Mouse (Mus musculus) bone marrow, adult 2 months (tissue): ENCODE data around the gene Fes. TPM values are rescaled to one million over a fixed set of nuclear protein-coding genes. Genes with fewer than 3 reads are reported as not detected.

Experiments
- H3K27ac ChIP-seq: fragments of 200-500 bp; 2 replicates; pipeline ENCODE4 v1.5.1; 2012; ENCODE audit warnings: low read depth, mild to moderate bottlenecking, control low read depth, inconsistent platforms, low read length; ENCODE audit not compliant: control insufficient read depth, poor library complexity, insufficient read depth
- H3K4me1 ChIP-seq: fragments of 200-500 bp; 2 replicates; pipeline ENCODE4 v1.6.1; 2011; ENCODE audit warnings: low read length; ENCODE audit not compliant: control insufficient read depth, insufficient read depth
- H3K4me3 ChIP-seq: fragments of 200-500 bp; replicated peaks from 2 replicates; pipeline ENCODE3; 2011; ENCODE audit warnings: mild to moderate bottlenecking, low read depth, low read length, control low read depth; ENCODE audit not compliant: control insufficient read depth
- CTCF ChIP-seq: fragments of 200-500 bp; IDR thresholded peaks from 2 replicates; pipeline ENCODE4 v1.5.1; 2011; ENCODE audit warnings: low read length, control low read depth; ENCODE audit not compliant: control insufficient read depth, insufficient read depth
- POLR2A ChIP-seq: fragments of 200-500 bp; IDR thresholded peaks from 2 replicates; pipeline ENCODE4 v1.6.1; 2011; ENCODE audit warnings: low read depth, mild to moderate bottlenecking, control low read depth, low read length, borderline replicate concordance; ENCODE audit not compliant: control insufficient read depth
- WGBS: fragments of 180-500 bp; shearing (Covaris S2); methylation state at CpG from one replicate; pipeline ENCODE4 v1.1.7; 2018; 5-methylcytosine and 5-hydroxymethylcytosine counted together
- polyA plus RNA-seq: library from polyadenylated mRNA; stranded (reverse); fragments of >200 nt; gene quantifications from 2 replicates; pipeline ENCODE4 v1.2.4, GENCODE M21; 2011; ENCODE audit warnings: low replicate concordance; ENCODE audit not compliant: missing spikeins, insufficient read depth, insufficient read length

Fes gene
- polyA plus RNA-seq, 1 experiment, result 311 TPM

- Histone ChIP-seq H3K27ac (no peak overlapping the region), H3K4me1 (no peaks in the 10 kb centered on the region; the same call in 1 of the 2 replicates), H3K4me3 (no peak overlapping the region)
- WGBS, result 77% methylated on average over 4 of the region's 4 CpGs
- TF ChIP-seq CTCF, result no peak
- no peak for TF ChIP-seq POLR2A
Observed at GRCm38 (mm10) chr7:80394600-80394999, 6.9 kb upstream of the Fes start.

DNA sequence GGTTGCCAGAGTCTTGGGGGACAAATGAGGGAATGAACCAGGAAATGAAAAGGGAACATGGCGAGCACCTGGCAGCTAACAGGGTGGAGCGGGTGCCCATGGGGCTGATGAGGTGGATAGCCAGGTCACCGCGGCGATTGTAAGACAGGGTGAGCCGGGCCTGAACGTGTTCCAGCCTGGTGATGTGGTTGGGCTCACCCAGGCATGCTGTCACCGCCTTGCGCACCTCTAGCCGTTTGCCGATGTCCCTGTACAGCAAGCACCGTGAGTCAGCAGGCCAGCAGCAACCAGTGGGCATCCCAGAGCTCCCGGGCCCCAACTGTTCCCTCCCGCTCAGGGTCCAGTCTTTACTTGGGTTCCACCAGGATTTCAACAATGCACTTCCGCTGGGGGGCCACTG, 4.4 kb upstream of the Fes start:
- Histone ChIP-seq H3K4me3 (no peak overlapping the region), H3K27ac (no peak overlapping the region), H3K4me1 (no peaks in the 10 kb centered on the region)
- TF ChIP-seq POLR2A, result 0 out of 2 replicates have a peak, but pooled peaks have one; percentile 18
- TF ChIP-seq CTCF, result no peak
- 95% methylated on average over 15 of the region's 15 CpGs for WGBS

DNA sequence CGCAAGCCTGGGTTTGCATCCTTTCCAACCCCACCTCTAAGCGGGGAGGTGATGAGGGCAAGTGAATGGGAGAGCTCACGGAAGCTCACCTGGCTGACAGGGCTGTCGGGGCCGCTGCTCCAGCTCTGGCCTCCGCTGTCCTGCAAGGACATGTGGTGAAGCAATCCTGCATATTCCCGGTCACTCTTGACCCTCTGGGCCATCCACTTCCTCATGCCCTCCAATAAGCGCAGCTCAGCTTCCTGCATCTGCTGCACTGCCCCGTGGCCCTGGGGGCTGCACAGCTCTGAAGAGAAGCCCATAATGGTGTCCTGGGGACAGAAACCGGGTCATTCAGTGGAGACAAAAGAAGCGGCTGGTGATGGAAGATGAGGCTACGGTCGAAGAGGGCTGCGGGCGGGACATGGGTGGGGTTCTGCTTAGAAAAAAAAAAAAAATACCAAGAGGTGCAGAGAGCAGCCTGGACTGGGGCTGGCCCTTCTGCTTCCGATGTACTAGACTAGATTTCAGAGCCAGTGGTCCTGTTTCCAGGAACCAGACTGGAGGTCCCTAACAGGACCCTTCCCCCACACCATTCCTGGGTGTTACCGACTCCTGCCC, 613 bp downstream of the Fes start:
- peak overlapping the region; percentile 88 for H3K4me3 ChIP-seq
- 3% methylated on average over 17 of the region's 17 CpGs for WGBS
- no peak for TF ChIP-seq CTCF
- TF ChIP-seq POLR2A, result peak; percentile 46; the same call in 1 of the 2 replicates
- H3K4me1 ChIP-seq, result peaks cover 6% of the 10 kb centered on the region; the same call in 1 of the 2 replicates
- H3K27ac ChIP-seq, result peak overlapping the region; percentile 94

DNA sequence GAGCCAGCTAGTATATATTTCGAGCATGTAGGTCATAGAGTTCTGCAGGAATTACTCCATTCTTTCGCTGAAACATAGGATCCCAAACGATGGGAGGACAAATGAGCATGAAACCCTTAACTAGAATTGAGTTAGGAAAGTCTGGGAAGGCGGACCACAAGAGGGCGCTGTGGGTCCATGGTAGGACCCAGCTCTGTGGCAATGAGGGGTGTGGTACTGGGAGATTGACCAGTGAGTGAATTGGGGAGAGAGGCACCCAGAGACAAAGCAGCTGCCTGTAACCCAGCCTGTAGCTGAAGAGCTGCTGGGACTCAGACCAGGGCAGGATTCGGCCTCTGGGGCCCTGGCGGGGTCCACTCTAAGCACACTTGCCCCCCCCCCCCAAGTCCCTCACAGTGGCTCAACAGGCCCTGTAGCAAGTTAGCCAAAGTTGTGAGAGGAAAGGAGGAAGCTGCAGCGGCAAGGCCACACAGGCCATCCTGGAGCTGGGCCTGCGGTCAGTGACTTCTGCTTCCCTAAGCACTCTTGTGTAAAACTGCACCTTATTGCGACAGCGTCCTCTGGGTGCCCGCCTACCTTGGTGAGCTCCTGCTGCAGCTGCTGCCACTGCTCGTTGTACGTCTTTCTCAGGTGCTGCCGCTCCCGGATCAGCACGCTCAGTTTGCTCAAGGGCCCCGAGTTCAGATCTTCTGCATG, 1.4 kb downstream of the Fes start:
- WGBS, result 1% methylated on average over 18 of the region's 18 CpGs
- Histone ChIP-seq H3K4me1 (peaks cover 6% of the 10 kb centered on the region; the same call in 1 of the 2 replicates), H3K27ac (peak overlapping the region; percentile 94), H3K4me3 (peak overlapping the region; percentile 88)
- TF ChIP-seq CTCF, result peak; percentile 99
- TF ChIP-seq POLR2A, result peak; percentile 74

- no peak for TF ChIP-seq CTCF
- TF ChIP-seq POLR2A, result no peak
- WGBS, result 84% methylated on average over 11 of the region's 11 CpGs
- Histone ChIP-seq H3K4me3 (no peak overlapping the region), H3K27ac (no peak overlapping the region; the same call in 1 of the 2 replicates), H3K4me1 (peaks cover 6% of the 10 kb centered on the region; the same call in 1 of the 2 replicates)
Observed at GRCm38 (mm10) chr7:80382919-80383318, 4.8 kb downstream of the Fes start.

DNA sequence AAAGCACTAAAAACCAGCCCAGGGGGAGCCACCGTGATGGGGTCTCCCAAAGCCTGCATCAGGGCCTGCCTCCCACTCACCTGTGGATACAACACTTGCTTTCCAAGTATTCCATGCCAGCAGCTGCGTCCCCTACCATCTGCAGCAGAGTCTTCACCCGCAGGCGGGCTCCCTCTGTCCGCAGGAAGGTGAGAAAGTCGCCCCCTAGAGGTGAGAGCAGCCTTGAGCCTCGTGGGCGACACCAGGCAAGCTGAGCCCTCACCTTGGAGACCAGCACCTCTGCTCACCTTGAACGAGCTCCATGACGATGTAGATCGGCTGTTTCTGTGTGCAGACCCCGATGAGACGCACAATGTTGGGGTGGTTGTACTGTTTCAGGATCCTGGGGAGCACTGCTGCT, 8.2 kb downstream of the Fes start:
- WGBS, result 68% methylated on average over 13 of the region's 13 CpGs
- Histone ChIP-seq H3K4me1 (peaks cover 5% of the 10 kb centered on the region), H3K4me3 (no peak overlapping the region), H3K27ac (no peak overlapping the region)
- TF ChIP-seq CTCF (peak; percentile 59), POLR2A (no peak)

DNA sequence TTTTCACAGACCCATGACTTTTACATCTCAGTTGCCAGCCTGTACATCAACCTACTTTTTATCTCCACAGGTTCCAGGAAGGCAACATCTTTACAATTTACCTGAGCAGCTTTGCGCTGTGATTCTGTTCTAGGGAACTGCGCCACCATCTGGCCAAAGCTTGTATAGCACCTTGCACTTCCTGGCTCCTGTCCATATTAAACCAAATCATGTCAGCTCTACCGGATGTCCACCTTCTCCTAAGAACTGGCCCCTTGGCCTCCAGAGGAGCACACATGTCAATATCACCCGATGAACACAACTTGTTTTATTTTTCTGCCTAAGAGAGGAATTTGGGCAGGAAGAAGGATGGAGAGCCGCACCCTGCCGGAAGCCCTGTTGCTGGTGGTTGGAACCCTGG, 10.3 kb downstream of the Fes start:
- Histone ChIP-seq H3K4me3 (no peak overlapping the region), H3K4me1 (peaks cover 7% of the 10 kb centered on the region), H3K27ac (no peak overlapping the region)
- peak; percentile 82 for TF ChIP-seq CTCF
- TF ChIP-seq POLR2A, result no peak
- WGBS, result 41% methylated on average over 6 of the region's 6 CpGs

DNA sequence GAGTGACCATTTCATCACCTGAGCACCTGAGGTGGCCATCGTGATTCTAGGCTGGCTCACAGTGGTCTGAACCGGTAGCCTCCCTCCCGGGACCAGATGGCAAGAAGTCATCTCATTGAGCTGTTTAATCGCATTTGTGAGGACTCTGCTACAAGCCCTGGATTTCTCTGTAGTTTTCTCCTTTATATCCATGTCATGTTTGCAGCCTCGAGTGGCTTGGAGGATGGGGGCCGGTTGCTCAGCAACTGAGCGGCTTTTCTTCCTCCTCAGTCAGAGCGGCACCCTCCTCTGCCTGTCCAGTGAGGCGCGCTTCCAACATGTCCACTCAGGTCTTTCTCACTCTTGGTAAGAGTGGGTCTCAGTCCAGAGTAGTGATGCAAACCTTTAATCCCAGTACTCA, 11.6 kb downstream of the Fes start:
- no peak for TF ChIP-seq POLR2A
- TF ChIP-seq CTCF, result no peak
- WGBS, result 66% methylated on average over 10 of the region's 10 CpGs
- Histone ChIP-seq H3K4me1 (peaks cover 7% of the 10 kb centered on the region), H3K27ac (peak overlapping the region; percentile 2; the same call in 1 of the 2 replicates), H3K4me3 (no peak overlapping the region)
